Mouse (Mus musculus): ENCODE measurements at regions not wholly inside any gene's neighbourhood (a gene's known extent, or its start where the extent isn't known, plus 50 kb on each side); places are given as distances from the start of the nearest gene placed in this dataset.
A peak's percentile ranks its signal among the peaks of the same experiment; 100 is the strongest.

- no peak for DNase-seq (ENCODE audit: low read depth, low spot score)
These were observed 341.1 kb upstream of the Adgrl2 start for GRCm38 (mm10) chr3:149331251-149331960.

DNA sequence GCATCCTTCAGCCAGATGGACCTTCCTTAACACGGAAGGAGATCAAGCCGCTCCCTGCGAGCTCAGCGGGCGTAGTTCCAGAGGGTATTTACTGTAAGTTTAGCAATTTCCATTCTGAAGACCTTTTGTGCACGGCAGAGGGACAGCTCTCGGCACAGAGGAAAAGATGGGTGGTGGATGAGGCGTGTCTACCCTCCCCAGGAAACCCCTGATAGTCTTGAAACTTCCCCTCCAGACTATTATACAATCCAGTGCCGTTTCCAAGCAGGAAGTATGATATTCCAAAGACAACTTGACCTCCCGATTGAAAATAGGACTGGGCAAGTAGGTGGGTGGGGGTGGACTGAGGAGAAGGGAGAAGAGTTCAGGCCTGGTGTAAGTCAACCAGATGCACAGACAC, 340.4 kb upstream of the Adgrl2 start:
- no peak for DNase-seq (ENCODE audit: low read depth, low spot score)

DNA sequence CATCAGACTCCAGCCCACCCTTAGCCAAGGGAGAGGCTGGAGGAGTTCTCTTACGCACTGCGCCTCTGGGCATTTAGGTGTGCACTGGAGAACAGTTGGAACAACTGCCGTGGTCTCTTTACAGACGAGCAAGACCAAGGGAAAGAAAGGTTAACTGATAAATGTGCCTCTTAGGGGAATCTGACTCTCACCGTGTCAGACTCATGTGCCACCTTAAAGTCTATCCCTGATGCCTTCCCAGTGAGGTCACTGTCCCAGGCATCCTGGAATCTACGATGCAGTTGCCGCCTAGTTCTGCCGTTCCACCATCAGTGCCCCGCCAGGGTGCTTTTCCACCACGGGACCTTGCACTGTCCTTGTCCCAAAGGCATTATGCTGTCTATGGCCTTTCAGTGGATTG, 339.7 kb upstream of the Adgrl2 start:
- DNase-seq (ENCODE audit: low read depth, low spot score), result no peak

GRCm38 (mm10) chr3:149329615-149330014, 339.3 kb upstream of the Adgrl2 start:
- DNase-seq (ENCODE audit: low read depth, low spot score), result peak; percentile 14

DNA sequence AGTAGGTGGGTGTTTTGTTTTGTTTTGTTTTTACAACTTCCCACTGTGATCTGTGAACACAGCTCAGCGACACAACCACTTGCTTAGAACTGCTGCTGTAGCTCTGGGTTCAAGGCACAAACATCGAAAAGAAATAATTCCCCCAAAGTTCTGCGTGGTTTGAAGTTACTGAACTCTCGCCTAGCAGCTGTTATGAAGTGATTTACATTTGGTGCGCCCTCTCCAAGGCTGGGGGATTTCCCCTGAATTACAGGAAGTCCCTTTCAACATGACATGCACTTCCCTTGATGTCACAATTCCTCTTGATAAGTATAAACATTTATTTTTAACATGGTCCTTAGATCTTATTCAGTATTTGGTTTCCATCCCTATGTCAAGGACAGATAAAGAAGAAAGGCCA, 336.3 kb upstream of the Adgrl2 start:
- DNase-seq (ENCODE audit: low read depth, low spot score), result peak; percentile 88

GRCm38 (mm10) chr3:149324088-149324487, 333.7 kb upstream of the Adgrl2 start:
- DNase-seq (ENCODE audit: low read depth, low spot score), result no peak

- DNase-seq (ENCODE audit: low read depth, low spot score), result no peak
These were observed 328.4 kb upstream of the Adgrl2 start for GRCm38 (mm10) chr3:149318728-149319127.

DNA sequence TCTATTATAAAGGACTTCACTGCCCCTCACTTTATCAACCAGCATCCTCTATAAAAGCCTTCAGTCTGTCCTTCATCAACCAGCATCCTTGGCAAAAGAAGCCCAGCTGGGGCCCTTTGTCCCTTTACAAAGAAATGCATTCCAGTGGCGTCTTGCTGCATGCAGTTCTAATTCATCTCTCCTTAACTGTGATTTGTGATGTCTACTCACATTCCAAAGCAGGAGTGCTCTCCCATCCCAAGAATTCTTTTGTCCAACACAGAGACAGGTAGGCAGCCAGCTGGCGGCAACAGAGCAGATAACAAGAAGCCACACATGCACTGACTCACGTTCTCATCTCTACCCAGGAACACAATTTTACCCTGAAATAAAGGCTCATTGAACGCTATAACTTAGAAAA, 323.9 kb upstream of the Adgrl2 start:
- no peak for DNase-seq (ENCODE audit: low read depth, low spot score)

- no peak for DNase-seq (ENCODE audit: low read depth, low spot score)
These were observed 322.9 kb upstream of the Adgrl2 start for GRCm38 (mm10) chr3:149313217-149313616.

DNA sequence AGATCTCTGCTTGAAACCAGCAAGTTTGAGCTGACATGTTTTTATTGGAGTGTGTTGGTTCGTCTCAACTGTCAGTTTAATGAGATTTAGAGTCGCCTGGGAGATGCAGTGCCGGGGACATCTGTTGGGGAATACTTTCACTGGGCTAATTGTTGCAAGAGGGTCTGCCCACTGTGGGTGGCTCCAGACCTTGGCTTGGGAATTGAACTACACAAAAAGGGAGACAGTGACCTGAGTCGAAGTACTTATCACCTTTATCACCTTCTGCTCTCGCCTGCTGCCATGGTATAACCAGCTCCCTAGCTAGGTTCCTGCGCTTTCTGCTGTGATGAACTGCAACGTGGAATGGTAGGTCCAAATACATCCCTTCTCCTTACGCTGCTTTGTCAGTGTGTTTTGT, 321.2 kb upstream of the Adgrl2 start:
- no peak for DNase-seq (ENCODE audit: low read depth, low spot score)

DNA sequence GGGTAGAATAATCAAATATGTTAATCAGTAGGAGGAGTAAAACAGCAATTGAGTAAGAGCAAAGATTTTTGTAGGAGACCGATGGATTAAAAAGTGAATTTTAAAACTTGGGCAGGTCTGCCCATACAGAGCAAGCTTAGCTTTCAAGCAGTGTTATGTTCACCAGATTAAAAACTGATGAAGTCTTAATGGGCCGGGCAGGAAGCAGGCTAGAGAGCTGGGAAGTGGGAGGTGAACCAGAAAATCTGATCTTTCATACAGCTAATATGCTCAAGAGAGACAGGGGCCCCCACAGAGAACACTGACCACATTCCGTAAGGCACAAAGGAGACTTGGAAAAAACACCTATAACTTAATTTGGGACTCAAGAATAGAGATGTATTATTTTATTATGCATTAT, 316.4 kb upstream of the Adgrl2 start:
- DNase-seq (ENCODE audit: low read depth, low spot score), result no peak

- no peak for DNase-seq (ENCODE audit: low read depth, low spot score)
These were observed 315.9 kb upstream of the Adgrl2 start for GRCm38 (mm10) chr3:149306291-149306690.

GRCm38 (mm10) chr3:149305440-149305839, 315.1 kb upstream of the Adgrl2 start:
- peak; percentile 50 for DNase-seq (ENCODE audit: low read depth, low spot score)

- DNase-seq (ENCODE audit: low read depth, low spot score), result no peak
These were observed 314.7 kb upstream of the Adgrl2 start for GRCm38 (mm10) chr3:149305011-149305413.

GRCm38 (mm10) chr3:149303418-149303817, 313.1 kb upstream of the Adgrl2 start:
- no peak for DNase-seq (ENCODE audit: low read depth, low spot score)

- no peak for DNase-seq (ENCODE audit: low read depth, low spot score)
These were observed 309.6 kb upstream of the Adgrl2 start for GRCm38 (mm10) chr3:149300002-149300401.

DNA sequence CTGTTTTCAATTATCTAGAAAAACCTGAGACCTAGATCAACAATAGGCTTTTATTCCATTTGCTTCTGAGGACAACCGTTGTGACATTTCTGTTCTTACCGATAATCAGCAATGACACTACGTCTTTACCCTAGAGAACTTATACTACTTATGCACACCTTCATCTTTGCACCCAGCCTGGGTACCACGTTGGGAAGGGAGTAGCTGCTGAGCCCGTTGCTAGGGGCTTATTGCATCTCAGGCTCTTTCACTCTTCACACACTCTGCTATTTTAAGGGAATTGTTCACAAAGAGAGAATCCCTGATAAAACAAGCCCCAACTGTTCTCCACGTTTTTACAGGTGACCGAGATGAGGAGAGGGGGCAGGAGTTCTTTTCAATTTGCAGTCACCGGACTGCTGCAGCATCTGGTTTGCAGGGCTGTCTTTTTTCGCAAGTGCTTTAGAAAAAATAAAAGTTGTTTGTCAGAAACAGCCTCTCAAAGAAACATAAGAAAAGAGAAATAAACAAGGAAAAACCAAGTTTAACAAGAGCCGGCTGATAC, 306.1 kb upstream of the Adgrl2 start:
- DNase-seq (ENCODE audit: low read depth, low spot score), result no peak

DNA sequence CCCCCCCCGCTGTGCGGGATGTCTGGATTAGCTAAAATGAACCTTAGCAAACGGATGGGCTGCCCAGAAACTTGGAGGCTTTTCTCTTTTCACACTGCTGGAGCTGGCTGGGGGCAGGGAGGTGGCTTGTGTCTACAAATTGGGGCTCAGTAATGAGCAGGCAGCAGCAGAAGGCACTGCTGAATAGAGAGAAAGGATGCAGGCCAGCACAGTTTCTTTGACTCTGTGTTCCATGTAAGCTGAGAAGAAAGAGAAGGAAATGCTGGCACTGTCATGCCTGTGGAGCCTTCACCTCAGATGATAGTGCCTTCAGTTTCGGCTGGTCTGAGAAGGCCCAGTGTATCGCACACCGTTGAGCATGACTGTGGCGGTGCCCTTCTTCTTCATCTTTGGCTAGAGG, 305.6 kb upstream of the Adgrl2 start:
- no peak for DNase-seq (ENCODE audit: low read depth, low spot score)

GRCm38 (mm10) chr3:149295257-149295831, 305.0 kb upstream of the Adgrl2 start:
- no peak for DNase-seq (ENCODE audit: low read depth, low spot score)

GRCm38 (mm10) chr3:149294445-149294844, 304.1 kb upstream of the Adgrl2 start:
- no peak for DNase-seq (ENCODE audit: low read depth, low spot score)

DNA sequence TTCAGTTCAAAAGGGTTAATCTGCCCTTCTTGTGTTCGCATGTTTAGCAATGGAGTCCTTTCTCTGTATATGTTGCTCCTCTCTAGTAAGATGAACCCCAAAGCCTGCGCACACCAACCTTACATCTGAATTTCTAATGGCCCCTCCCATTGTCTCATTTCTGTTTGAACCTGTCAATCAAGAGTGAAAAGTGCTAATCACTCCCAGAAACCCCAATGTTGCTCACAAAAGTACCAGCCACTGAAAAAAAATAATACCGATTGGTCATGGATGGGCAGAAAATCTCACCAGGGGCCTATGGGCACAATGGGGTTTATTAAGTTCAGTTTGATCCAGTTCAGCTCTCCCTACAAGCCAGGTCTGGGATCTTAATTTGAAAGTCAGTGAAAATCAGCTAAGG, 302.1 kb upstream of the Adgrl2 start:
- no peak for DNase-seq (ENCODE audit: low read depth, low spot score)

DNA sequence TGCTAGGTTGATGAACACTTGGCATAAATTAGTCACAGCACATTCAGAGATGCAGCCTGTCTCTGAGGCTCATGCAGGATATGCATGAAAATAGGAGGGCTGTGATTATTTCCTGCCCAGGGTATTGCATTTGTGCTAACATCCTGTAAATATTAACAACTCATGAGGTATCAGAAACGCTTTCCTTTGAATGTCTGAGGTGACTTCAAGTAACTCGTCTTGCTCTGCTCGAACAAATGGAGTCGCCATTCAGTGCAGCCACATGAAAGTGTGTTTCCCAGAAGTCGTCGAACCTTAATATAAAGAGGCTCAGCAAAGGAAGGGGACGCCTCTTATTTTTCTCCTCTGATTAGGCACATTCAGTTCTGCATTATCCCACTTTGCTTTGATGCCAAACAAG, 301.1 kb upstream of the Adgrl2 start:
- DNase-seq (ENCODE audit: low read depth, low spot score), result peak; percentile 5

GRCm38 (mm10) chr3:149290228-149290627, 299.9 kb upstream of the Adgrl2 start:
- DNase-seq (ENCODE audit: low read depth, low spot score), result no peak
